Mouse (Mus musculus) liver, embryonic 14.5 days (tissue): Measurements from ENCODE around the gene Fryl. TPM values are rescaled to one million over a fixed set of nuclear protein-coding genes. Genes with fewer than 3 reads are reported as not detected.

Experiments used
- ATAC-seq: fragments of 200-750 bp; cut with Nextera tagmentation; 2 replicates; pipeline ENCODE4 v1.8.0; 2017; ENCODE audit warnings: moderate number of reproducible peaks, mild to moderate bottlenecking, moderate library complexity; ENCODE audit not compliant: insufficient read depth
- DNase-seq, 3 experiments: peaks; one replicate each; pipeline ENCODE4 v3.0.0-alpha.2; 2012 to 2013; ENCODE audit warnings: low read depth in 3 of 3, low spot score in 3 of 3
- H3K27ac ChIP-seq: fragments of 300-500 bp; sonication (generic); 2 replicates; pipeline ENCODE4 v1.5.1; 2014; ENCODE audit warnings: moderate library complexity, mild to moderate bottlenecking, control low read depth, inconsistent platforms
- H3K27me3 ChIP-seq: fragments of 300-500 bp; sonication (generic); 2 replicates; pipeline ENCODE4 v1.6.1; 2014; ENCODE audit warnings: mild to moderate bottlenecking, low read length, moderate library complexity; ENCODE audit not compliant: control insufficient read depth, insufficient read depth
- H3K36me3 ChIP-seq: fragments of 300-500 bp; sonication (generic); replicated peaks from 2 replicates; pipeline ENCODE4 v1.6.1; 2014; ENCODE audit warnings: low read depth; ENCODE audit not compliant: control insufficient read depth, insufficient read depth
- H3K4me1 ChIP-seq, 2 experiments: fragments of 200-500 bp in 1 of 2; fragments of 300-500 bp in 1 of 2; sonication (generic) in 1 of 2; replicated peaks; 2 replicates each; pipeline ENCODE4 v1.6.1; 2012 to 2014; ENCODE audit warnings: antibody characterized with exemption in 1 of 2, inconsistent platforms in 1 of 2, low read length in 1 of 2; ENCODE audit not compliant: control insufficient read depth in 2 of 2, insufficient read depth in 2 of 2
- H3K4me2 ChIP-seq: fragments of 300-500 bp; sonication (generic); 2 replicates; pipeline ENCODE4 v1.6.1; 2014; ENCODE audit warnings: low read depth, mild to moderate bottlenecking, control low read depth, moderate library complexity
- H3K4me3 ChIP-seq, 2 experiments: fragments of 200-500 bp in 1 of 2; fragments of 300-500 bp in 1 of 2; sonication (generic) in 1 of 2; 2 replicates each; pipeline ENCODE4 v1.5.1; 2012 to 2014; ENCODE audit warnings: low read depth in 2 of 2, low read length in 2 of 2, mild to moderate bottlenecking in 2 of 2, control low read depth in 1 of 2, inconsistent platforms in 1 of 2, moderate library complexity in 1 of 2; ENCODE audit not compliant: insufficient read depth in 1 of 2
- H3K9ac ChIP-seq: fragments of 300-500 bp; sonication (generic); replicated peaks from 2 replicates; pipeline ENCODE4 v1.6.1; 2014; ENCODE audit warnings: mild to moderate bottlenecking, control low read depth, moderate library complexity
- H3K9me3 ChIP-seq: fragments of 300-500 bp; sonication (generic); 2 replicates; pipeline ENCODE4 v1.6.1; 2016; ENCODE audit warnings: low read length, mixed read lengths; ENCODE audit not compliant: control insufficient read depth
- CTCF ChIP-seq: IDR thresholded peaks from 2 replicates; pipeline ENCODE4 v1.5.1; 2016; ENCODE audit warnings: antibody characterized with exemption, low read depth, control low read depth
- EP300 ChIP-seq: IDR thresholded peaks from 2 replicates; pipeline ENCODE4 v1.6.1; 2016; ENCODE audit warnings: antibody characterized with exemption, low read depth
- WGBS: fragments of 180-500 bp; shearing (Covaris S2); extraction: QIAGEN DNeasy Blood & Tissue Kit; methylation state at CpG from one replicate; pipeline ENCODE4 v1.1.7; 2014; ENCODE audit not compliant: insufficient replicate concordance; 5-methylcytosine and 5-hydroxymethylcytosine counted together
- polyA plus RNA-seq, 2 experiments: library from polyadenylated mRNA; depleted of rRNA in 1 of 2; stranded (reverse) in 1 of 2; unstranded in 1 of 2; fragments of >200 nt; fragmentation: Nextera tagmentation in 1 of 2; extraction: Ambion mirVana in 1 of 2; gene quantifications; 2 replicates each; pipeline versions ENCODE4 v1.2.1 to v1.2.3; 2012 to 2014

Fryl gene
- polyA plus RNA-seq (2012; rRNA removed) (15.4 and 22.1 TPM in 2 replicates), polyA plus RNA-seq (2014; fragmentation: Nextera tagmentation; extraction: Ambion mirVana) (41.8 and 46.7 TPM in 2 replicates)

DNA sequence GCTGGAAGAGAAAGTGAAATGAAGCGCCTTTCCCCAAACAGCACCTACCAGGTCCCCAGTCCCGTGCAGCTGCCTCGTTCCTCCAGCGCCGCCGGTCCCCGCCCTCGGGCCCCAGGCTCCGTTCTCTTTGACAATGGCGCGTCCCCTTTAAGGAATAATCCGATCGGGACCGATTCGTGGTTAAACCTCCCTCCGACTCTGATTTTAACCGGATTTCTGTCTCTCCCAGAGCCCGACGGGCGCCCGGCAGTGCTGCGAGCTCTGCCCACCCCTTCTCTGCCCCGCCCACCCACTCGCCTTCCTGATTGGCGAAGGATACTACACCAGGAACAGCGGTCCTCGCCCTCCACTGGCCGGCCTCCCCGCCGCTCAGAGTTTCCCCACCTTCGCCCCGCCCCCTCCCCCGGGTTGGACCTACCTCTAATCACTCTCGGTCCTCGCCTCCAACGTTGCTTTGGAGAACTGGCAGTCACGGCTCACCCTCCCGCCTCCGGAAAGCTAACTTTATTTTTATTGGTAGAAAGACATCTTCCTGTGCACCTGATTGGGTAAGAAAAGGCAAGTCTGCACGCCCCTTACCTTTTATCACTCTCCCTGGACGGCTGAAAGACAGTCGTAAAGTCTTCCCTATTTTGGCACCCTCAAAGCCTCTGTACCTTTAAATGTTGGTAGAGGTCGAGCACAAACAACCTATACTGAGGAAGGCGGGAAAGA, at the start of gene Fryl:
Gene Fryl (minus strand): TSS at position 268 of the 714 bp plus-strand sequence.
- Histone ChIP-seq H3K9ac (peak within 1 kb of the TSS; percentile 92), H3K9me3 (no peaks in the 10 kb centered on the region), H3K4me3 (peak within 1 kb of the TSS; percentile 80 to 97), H3K36me3 (no peaks in the 10 kb centered on the region), H3K27ac (peak within 1 kb of the TSS; percentile 83), H3K4me2 (peak within 1 kb of the TSS; percentile 85), H3K27me3 (no peaks in the 10 kb centered on the region), H3K4me1 (peaks cover 30 to 35% of the 10 kb centered on the region in 2 experiments)
- ATAC-seq (peak; percentile 96), DNase-seq (peak; percentile 98 to 99 (median 99))
- TF ChIP-seq EP300 (no peak), CTCF (no peak)
- under 1% methylated on average over 44 of the region's 44 CpGs for WGBS

DNA sequence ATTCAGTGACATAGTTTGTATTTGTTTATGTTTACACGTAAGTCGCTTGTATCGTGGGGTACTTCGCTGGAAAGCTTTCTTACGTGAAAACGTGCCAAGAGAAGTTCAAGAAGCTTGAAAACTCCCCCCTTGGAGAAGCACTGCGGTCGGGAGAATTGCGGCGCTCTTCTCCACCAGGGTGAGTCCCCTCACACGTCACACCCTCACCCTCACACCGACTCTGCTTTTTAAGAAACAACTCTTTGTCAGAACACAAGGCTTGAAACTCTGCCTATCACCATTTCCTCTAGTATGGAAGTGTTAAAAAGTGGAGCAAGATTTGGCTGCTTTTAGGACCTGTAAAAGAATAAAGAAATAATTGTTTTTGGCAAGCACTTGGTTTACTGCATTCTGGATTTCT, 48.1 kb upstream of the Fryl start:
- WGBS = 90% methylated on average over 12 of the region's 12 CpGs
- Histone ChIP-seq H3K9me3 (no peaks in the 10 kb centered on the region), H3K36me3 (peaks cover 84% of the 10 kb centered on the region), H3K4me1 (peaks cover 14 to 16% of the 10 kb centered on the region in 2 experiments; a peak in 3 of 4 replicates), H3K27me3 (no peaks in the 10 kb centered on the region), H3K9ac (no peak overlapping the region), H3K4me2 (no peak overlapping the region), H3K4me3 (no peak overlapping the region), H3K27ac (no peak overlapping the region)
- ATAC-seq = no peak
- DNase-seq = no peak
- TF ChIP-seq CTCF (no peak), EP300 (no peak)

DNA sequence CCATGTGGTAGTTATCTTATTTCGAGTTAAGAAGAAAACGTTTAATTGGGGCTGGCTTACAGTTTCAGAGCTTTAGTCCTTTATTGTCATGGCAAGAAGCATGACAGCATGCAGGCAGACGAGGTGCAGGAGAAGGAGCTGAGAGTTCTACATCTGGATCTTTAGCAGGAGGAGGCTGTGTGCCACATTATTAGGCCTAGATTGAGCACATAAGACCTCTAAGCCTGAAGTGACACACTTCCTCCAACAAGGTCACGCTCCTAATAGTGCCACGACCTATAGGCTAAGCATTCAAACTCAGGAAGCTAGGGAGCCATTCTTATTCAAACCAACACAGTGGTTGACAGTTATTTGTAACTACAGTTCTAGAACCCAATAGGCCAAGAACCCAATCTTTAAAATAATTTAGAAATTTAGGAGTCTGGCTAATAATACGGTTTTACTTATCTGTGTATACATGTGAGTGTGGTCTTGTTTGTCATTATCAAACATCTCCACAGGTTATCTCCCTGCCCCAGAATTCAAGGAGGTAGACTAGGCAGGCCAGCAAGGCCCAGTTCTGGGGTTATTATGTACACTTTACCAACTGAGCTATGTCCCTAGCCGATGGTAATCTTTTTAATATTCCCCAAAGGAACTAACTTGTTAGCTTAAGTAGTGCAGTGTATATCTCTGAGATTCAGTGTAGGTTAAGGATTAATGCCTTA, 45.3 kb upstream of the Fryl start:
- Histone ChIP-seq H3K9me3 (no peaks in the 10 kb centered on the region), H3K4me3 (no peak overlapping the region), H3K4me2 (no peak overlapping the region; the same call in 1 of the 2 replicates), H3K4me1 (peaks cover 14 to 16% of the 10 kb centered on the region in 2 experiments; a peak in 3 of 4 replicates), H3K27ac (peak overlapping the region; percentile 25), H3K36me3 (peaks cover 65% of the 10 kb centered on the region), H3K27me3 (no peaks in the 10 kb centered on the region), H3K9ac (0 out of 2 replicates have a peak overlapping the region, but pooled peaks have one; percentile 14)
- DNase-seq (no peak), ATAC-seq (peak; percentile 76)
- no peak for TF ChIP-seq CTCF
- peak; percentile 64 for TF ChIP-seq EP300
- WGBS = 55% methylated on average over 7 of the region's 7 CpGs

DNA sequence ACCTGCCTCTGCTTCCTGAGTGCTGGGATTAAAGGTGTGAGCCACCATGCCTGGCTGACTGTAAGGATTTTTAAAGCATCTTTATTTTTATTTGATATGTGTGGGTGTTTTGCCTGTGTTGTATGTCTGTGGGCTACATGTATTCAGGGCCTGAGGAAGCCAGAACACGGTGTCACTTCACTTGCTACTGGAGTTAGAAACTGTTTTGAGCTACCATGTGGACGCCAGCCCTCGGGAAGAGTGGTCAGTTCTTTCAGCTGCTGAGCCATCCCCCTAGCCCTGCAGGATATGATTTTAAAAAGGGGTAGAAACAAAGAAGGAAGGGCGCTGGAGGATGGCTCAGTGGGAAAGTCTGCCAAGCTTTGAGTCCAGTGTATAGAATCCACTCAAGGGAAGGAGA, 39.5 kb upstream of the Fryl start:
- WGBS = 80% methylated on average over 4 of the region's 4 CpGs
- no peak for ATAC-seq

DNA sequence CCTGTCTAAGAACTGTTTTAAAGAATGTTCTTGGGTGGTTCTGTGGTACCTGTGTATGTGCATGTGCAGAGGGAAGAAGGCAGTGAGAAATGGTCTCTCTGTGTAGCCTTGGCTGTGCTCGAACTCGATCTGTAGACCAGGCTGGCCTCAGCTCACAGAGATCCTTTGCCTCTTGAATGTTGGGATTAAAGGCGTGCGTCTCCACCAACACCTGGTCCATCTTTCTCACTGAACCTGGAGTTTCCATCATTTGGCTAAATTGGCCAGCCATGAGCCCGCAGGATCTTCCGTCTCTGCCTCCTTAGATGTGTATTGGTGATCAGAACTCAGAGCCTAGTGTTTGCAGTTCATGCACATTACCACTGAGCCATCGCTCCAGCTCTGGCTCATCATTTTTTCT, 38.6 kb upstream of the Fryl start:
- WGBS = 92% methylated on average over 7 of the region's 7 CpGs
- Histone ChIP-seq H3K9me3 (no peaks in the 10 kb centered on the region), H3K4me3 (no peak overlapping the region), H3K27me3 (no peaks in the 10 kb centered on the region), H3K9ac (no peak overlapping the region), H3K4me1 (peaks cover 6 to 16% of the 10 kb centered on the region in 2 experiments; a peak in 3 of 4 replicates), H3K4me2 (no peak overlapping the region), H3K27ac (no peak overlapping the region), H3K36me3 (peaks cover 24% of the 10 kb centered on the region)
- DNase-seq (no peak), ATAC-seq (no peak)
- TF ChIP-seq CTCF (no peak), EP300 (no peak)

More for the DNA sequence above, 39.5 kb upstream of the Fryl start:
- Histone ChIP-seq H3K4me2 (no peak overlapping the region), H3K9me3 (no peaks in the 10 kb centered on the region), H3K36me3 (peaks cover 33% of the 10 kb centered on the region), H3K4me3 (no peak overlapping the region), H3K4me1 (peaks cover 7 to 16% of the 10 kb centered on the region in 2 experiments; a peak in 3 of 4 replicates), H3K27me3 (no peaks in the 10 kb centered on the region), H3K9ac (no peak overlapping the region), H3K27ac (no peak overlapping the region)
- TF ChIP-seq EP300 = no peak
- no peak for TF ChIP-seq CTCF
- DNase-seq = no peak
